Mouse (Mus musculus) stomach, embryonic 14.5 days (tissue): ENCODE data around the gene Lmtk3. TPM values are rescaled to one million over a fixed set of nuclear protein-coding genes. Genes with fewer than 3 reads are reported as not detected.

Source experiments
- ATAC-seq: fragments of 200-750 bp; cut with Nextera tagmentation; 2 replicates; pipeline ENCODE4 v1.8.0; 2017; ENCODE audit warnings: low read depth, moderate TSS enrichment; ENCODE audit not compliant: insufficient number of reproducible peaks, insufficient read depth, low FRiP score
- H3K27ac ChIP-seq: fragments of 300-500 bp; sonication (generic); 2 replicates; pipeline ENCODE4 v1.5.1; 2014; ENCODE audit warnings: mild to moderate bottlenecking, low read length, moderate library complexity, mixed read lengths
- H3K27me3 ChIP-seq: fragments of 300-500 bp; sonication (generic); 2 replicates; pipeline ENCODE4 v1.6.1; 2014; ENCODE audit warnings: low read length, control low read depth, mixed read lengths; ENCODE audit not compliant: control insufficient read depth, insufficient read depth
- H3K36me3 ChIP-seq: fragments of 300-500 bp; sonication (generic); 2 replicates; pipeline ENCODE4 v1.6.1; 2014; ENCODE audit warnings: mild to moderate bottlenecking, control low read depth, low read length, moderate library complexity, mixed read lengths; ENCODE audit not compliant: control insufficient read depth, insufficient read depth
- H3K4me1 ChIP-seq: fragments of 300-500 bp; sonication (generic); 2 replicates; pipeline ENCODE4 v1.6.1; 2014; ENCODE audit warnings: low read length, control low read depth, mixed read lengths; ENCODE audit not compliant: control insufficient read depth, insufficient read depth
- H3K4me2 ChIP-seq: fragments of 300-500 bp; sonication (generic); replicated peaks from 2 replicates; pipeline ENCODE4 v1.6.1; 2014; ENCODE audit warnings: low read depth, low read length, control low read depth
- H3K4me3 ChIP-seq: fragments of 300-500 bp; sonication (generic); 2 replicates; pipeline ENCODE4 v1.5.1; 2014; ENCODE audit warnings: low read depth, low read length, control low read depth
- H3K9ac ChIP-seq: fragments of 300-500 bp; sonication (generic); replicated peaks from 2 replicates; pipeline ENCODE4 v1.6.1; 2014; ENCODE audit warnings: low read depth, mild to moderate bottlenecking, control low read depth, low read length, moderate library complexity, mixed read lengths
- H3K9me3 ChIP-seq: fragments of 300-500 bp; sonication (generic); 2 replicates; pipeline ENCODE4 v1.6.1; 2016; ENCODE audit warnings: low read depth, low read length, control low read depth; ENCODE audit not compliant: control insufficient read depth
- WGBS: fragments of 180-500 bp; shearing (Covaris S2); extraction: QIAGEN DNeasy Blood & Tissue Kit; methylation state at CpG from one replicate; pipeline ENCODE4 v1.1.7; 2014; 5-methylcytosine and 5-hydroxymethylcytosine counted together
- polyA plus RNA-seq: library from polyadenylated mRNA; unstranded; fragments of >200 nt; fragmentation: Nextera tagmentation; extraction: Ambion mirVana; gene quantifications from 2 replicates; pipeline ENCODE4 v1.2.1, GENCODE M21; 2014

Gene Lmtk3
- polyA plus RNA-seq, 1 experiment from 2014 or later = 2.5 TPM

GRCm38 (mm10) chr7:45797661-45798510 lies 14.3 kb downstream of the Lmtk3 start:
- WGBS = 2% methylated on average over 59 of the region's 60 CpGs
- Histone ChIP-seq H3K27ac (no peak overlapping the region), H3K9ac (peak overlapping the region; percentile 28; the same call in 1 of the 2 replicates), H3K4me2 (peak overlapping the region; percentile 73), H3K27me3 (peaks cover 8% of the 10 kb centered on the region; the same call in 1 of the 2 replicates), H3K36me3 (no peaks in the 10 kb centered on the region; the same call in 1 of the 2 replicates), H3K4me3 (peak overlapping the region; percentile 40), H3K4me1 (peaks cover 16% of the 10 kb centered on the region; the same call in 1 of the 2 replicates), H3K9me3 (no peaks in the 10 kb centered on the region)
- no peak for ATAC-seq

GRCm38 (mm10) chr7:45798511-45798836 lies 14.9 kb downstream of the Lmtk3 start:
- H3K4me3 ChIP-seq = peak overlapping the region; percentile 40
- H3K4me2 ChIP-seq = peak overlapping the region; percentile 73
- peak overlapping the region; percentile 28; the same call in 1 of the 2 replicates for H3K9ac ChIP-seq
- no peaks in the 10 kb centered on the region for H3K36me3 ChIP-seq
- H3K27me3 ChIP-seq = peaks cover 8% of the 10 kb centered on the region; the same call in 1 of the 2 replicates
- WGBS = 2% methylated on average over 19 of the region's 19 CpGs
- ATAC-seq = no peak
- no peaks in the 10 kb centered on the region for H3K9me3 ChIP-seq
- H3K27ac ChIP-seq = no peak overlapping the region
- peaks cover 16% of the 10 kb centered on the region; the same call in 1 of the 2 replicates for H3K4me1 ChIP-seq

GRCm38 (mm10) chr7:45798931-45799330 lies 15.4 kb downstream of the Lmtk3 start:
- H3K4me3 ChIP-seq = peak overlapping the region; percentile 40
- H3K4me2 ChIP-seq = peak overlapping the region; percentile 73
- ATAC-seq = no peak
- H3K27me3 ChIP-seq = peaks cover 8% of the 10 kb centered on the region; the same call in 1 of the 2 replicates
- peaks cover 16% of the 10 kb centered on the region; the same call in 1 of the 2 replicates for H3K4me1 ChIP-seq
- WGBS = 59% methylated on average over 7 of the region's 7 CpGs
- no peaks in the 10 kb centered on the region for H3K36me3 ChIP-seq
- H3K27ac ChIP-seq = no peak overlapping the region
- H3K9ac ChIP-seq = no peak overlapping the region
- no peaks in the 10 kb centered on the region for H3K9me3 ChIP-seq

GRCm38 (mm10) chr7:45800001-45800400 lies 16.5 kb downstream of the Lmtk3 start:
- no peak for ATAC-seq
- H3K4me1 ChIP-seq = peaks cover 16% of the 10 kb centered on the region; the same call in 1 of the 2 replicates
- no peak overlapping the region for H3K9ac ChIP-seq
- H3K4me2 ChIP-seq = peak overlapping the region; percentile 41
- H3K36me3 ChIP-seq = no peaks in the 10 kb centered on the region
- peaks cover 8% of the 10 kb centered on the region; the same call in 1 of the 2 replicates for H3K27me3 ChIP-seq
- 0 out of 2 replicates have a peak overlapping the region, but pooled peaks have one; percentile 11 for H3K4me3 ChIP-seq
- 40% methylated on average over 7 of the region's 7 CpGs for WGBS
- H3K9me3 ChIP-seq = no peaks in the 10 kb centered on the region
- no peak overlapping the region for H3K27ac ChIP-seq

- Histone ChIP-seq H3K4me3 (peak overlapping the region; percentile 11; the same call in 1 of the 2 replicates), H3K9ac (no peak overlapping the region), H3K36me3 (no peaks in the 10 kb centered on the region), H3K9me3 (no peaks in the 10 kb centered on the region), H3K4me2 (peak overlapping the region; percentile 41), H3K27me3 (peaks cover 8% of the 10 kb centered on the region; the same call in 1 of the 2 replicates), H3K27ac (0 out of 2 replicates have a peak overlapping the region, but pooled peaks have one; percentile 21), H3K4me1 (peaks cover 16% of the 10 kb centered on the region; the same call in 1 of the 2 replicates)
- ATAC-seq = peak; percentile 62; the same call in 1 of the 2 replicates
- 19% methylated on average over 22 of the region's 25 CpGs for WGBS
These were observed 17.1 kb downstream of the Lmtk3 start for GRCm38 (mm10) chr7:45800546-45801204.

GRCm38 (mm10) chr7:45801348-45801747 lies 17.8 kb downstream of the Lmtk3 start:
- Histone ChIP-seq H3K4me2 (peak overlapping the region; percentile 41), H3K36me3 (no peaks in the 10 kb centered on the region; the same call in 1 of the 2 replicates), H3K9ac (no peak overlapping the region), H3K4me3 (peak overlapping the region; percentile 11; the same call in 1 of the 2 replicates), H3K9me3 (no peaks in the 10 kb centered on the region), H3K27ac (no peak overlapping the region), H3K27me3 (peaks cover 8% of the 10 kb centered on the region; the same call in 1 of the 2 replicates), H3K4me1 (peaks cover 16% of the 10 kb centered on the region; the same call in 1 of the 2 replicates)
- peak; percentile 47 for ATAC-seq
- under 1% methylated on average over 12 of the region's 12 CpGs for WGBS

- H3K4me2 ChIP-seq = no peak overlapping the region
- no peak overlapping the region for H3K27ac ChIP-seq
- WGBS = 91% methylated on average over 6 of the region's 6 CpGs
- no peak overlapping the region for H3K9ac ChIP-seq
- no peak for ATAC-seq
- no peaks in the 10 kb centered on the region for H3K9me3 ChIP-seq
- no peak overlapping the region for H3K4me3 ChIP-seq
- peaks cover 13% of the 10 kb centered on the region; the same call in 1 of the 2 replicates for H3K4me1 ChIP-seq
- H3K36me3 ChIP-seq = peaks cover 8% of the 10 kb centered on the region; the same call in 1 of the 2 replicates
- 0 out of 2 replicates have a peak, but pooled peaks cover 3% of the 10 kb centered on the region for H3K27me3 ChIP-seq
These were observed 19.0 kb downstream of the Lmtk3 start for GRCm38 (mm10) chr7:45802551-45802950.

- Histone ChIP-seq H3K4me1 (no peaks in the 10 kb centered on the region), H3K4me2 (no peak overlapping the region), H3K9me3 (no peaks in the 10 kb centered on the region), H3K27ac (no peak overlapping the region), H3K9ac (no peak overlapping the region), H3K4me3 (no peak overlapping the region), H3K27me3 (no peaks in the 10 kb centered on the region), H3K36me3 (peaks cover 42% of the 10 kb centered on the region)
- ATAC-seq = no peak
- WGBS = 56% methylated on average over 5 of the region's 5 CpGs
These were observed 22.4 kb downstream of the Lmtk3 start for GRCm38 (mm10) chr7:45805941-45806340.
